Comparison of ENCODE assay signal across 8 mouse cellular contexts in the genomic region with DNA sequence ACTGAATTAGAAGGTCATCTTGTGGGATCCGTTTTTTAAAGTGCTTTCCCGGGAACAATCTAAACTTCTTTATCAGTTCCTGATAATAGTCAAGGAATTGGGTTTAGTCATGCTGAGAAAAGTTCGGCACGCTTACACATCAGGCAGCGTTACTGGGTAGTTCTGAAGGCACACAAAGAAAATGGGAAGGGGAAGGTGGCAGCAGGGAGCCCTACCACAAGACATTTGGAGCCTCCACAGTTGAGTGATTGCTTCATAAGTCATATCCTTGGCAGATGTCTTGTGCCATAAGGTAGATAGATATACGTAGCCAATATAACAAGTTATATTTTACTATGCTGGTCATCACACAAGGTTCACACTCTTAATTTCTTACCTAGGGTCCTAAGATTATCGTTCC. TPM values are rescaled to one million over a fixed set of nuclear protein-coding genes. Genes with fewer than 3 reads are reported as not detected.
A peak's percentile ranks its signal among the peaks of the same experiment; 100 is the strongest.
DNase-seq lines count a peak whose midpoint lies in the region; ATAC-seq and TF ChIP-seq lines count a peak whose summit lies in the region.

No protein-coding gene starts in this region.

- H3K4me1 ChIP-seq in embryonic facial prominence, embryonic 15.5 days, result 0 out of 2 replicates have a peak, but pooled peaks cover 5% of the 10 kb centered on the region
- H3K4me1 ChIP-seq in limb, embryonic 10.5 days, result peaks cover 13% of the 10 kb centered on the region; the same call in 1 of the 2 replicates
- H3K4me1 ChIP-seq in midbrain, postnatal 0 days (ENCODE audit: insufficient read depth, low read length), result no peaks in the 10 kb centered on the region

- peaks cover 7% of the 10 kb centered on the region; the same call in 1 of the 2 replicates for H3K36me3 ChIP-seq in embryonic facial prominence, embryonic 15.5 days
- H3K36me3 ChIP-seq in limb, embryonic 10.5 days, result peaks cover 24% of the 10 kb centered on the region
- no peaks in the 10 kb centered on the region for H3K36me3 ChIP-seq in midbrain, postnatal 0 days (ENCODE audit: insufficient read depth, low read length)

- H3K4me3 ChIP-seq in embryonic facial prominence, embryonic 15.5 days (replicated peaks), result peak overlapping the region; percentile 68
- H3K4me3 ChIP-seq in limb, embryonic 10.5 days, result peak overlapping the region; percentile 72
- H3K4me3 ChIP-seq in midbrain, postnatal 0 days (ENCODE audit: low read depth, low read length), result peak overlapping the region; percentile 53

- peak overlapping the region; percentile 61 for H3K4me2 ChIP-seq in embryonic facial prominence, embryonic 15.5 days (replicated peaks)
- peak overlapping the region; percentile 75 for H3K4me2 ChIP-seq in midbrain, postnatal 0 days (ENCODE audit: low read depth, low read length, poor library complexity, severe bottlenecking)

- H3K27ac ChIP-seq in embryonic facial prominence, embryonic 15.5 days (replicated peaks), result peak overlapping the region; percentile 99
- peak overlapping the region; percentile 94 for H3K27ac ChIP-seq in limb, embryonic 10.5 days
- peak overlapping the region; percentile 95 for H3K27ac ChIP-seq in midbrain, postnatal 0 days (ENCODE audit: low read depth, low read length)

- intact Hi-C loops in left cerebral cortex, postnatal 4 days (cut with DNase I), result loop anchor here (5.0 kb wide), 1 partner anchor 178 kb away; no protein-coding TSS in a partner anchor

- H3K27me3 ChIP-seq in embryonic facial prominence, embryonic 15.5 days, result no peaks in the 10 kb centered on the region
- no peaks in the 10 kb centered on the region for H3K27me3 ChIP-seq in limb, embryonic 10.5 days (ENCODE audit: low read depth, poor library complexity, severe bottlenecking)
- H3K27me3 ChIP-seq in midbrain, postnatal 0 days (ENCODE audit: insufficient read depth, low read length), result no peaks in the 10 kb centered on the region

- peak; percentile 11 for DNase-seq in left cerebral cortex, postnatal 4 days
- DNase-seq in left cerebral cortex, adult 9 months (ENCODE audit: low spot score in 2 of 2), result no peak
- no peak for DNase-seq in limb, embryonic 10.5 days (ENCODE audit: low spot score)
- DNase-seq in midbrain, postnatal 0 days (ENCODE audit: low spot score), result peak; percentile 33
- no peak for DNase-seq in adrenal gland, postnatal 4 days (ENCODE audit: low spot score in 2 of 2)
- DNase-seq in urinary bladder, postnatal 36 days (ENCODE audit: low spot score in 2 of 2), result no peak
- DNase-seq in adrenal gland, adult 2 months, result no peak

- peak overlapping the region; percentile 69 for H3K9ac ChIP-seq in embryonic facial prominence, embryonic 15.5 days
- H3K9ac ChIP-seq in midbrain, postnatal 0 days (replicated peaks; ENCODE audit: low read length, poor library complexity, severe bottlenecking), result peak overlapping the region; percentile 72

- H3K9me3 ChIP-seq in embryonic facial prominence, embryonic 15.5 days (replicated peaks), result no peaks in the 10 kb centered on the region
- no peaks in the 10 kb centered on the region for H3K9me3 ChIP-seq in limb, embryonic 10.5 days (replicated peaks)
- no peaks in the 10 kb centered on the region for H3K9me3 ChIP-seq in midbrain, postnatal 0 days (ENCODE audit: low read length)

- TF ChIP-seq CTCF in midbrain, postnatal 0 days (IDR thresholded peaks at IDR 0.05), result no peak

- no peak for ATAC-seq in embryonic facial prominence, embryonic 15.5 days (ENCODE audit: insufficient number of reproducible peaks, low FRiP score, low TSS enrichment, low read depth)
- ATAC-seq in midbrain, postnatal 0 days (ENCODE audit: low FRiP score), result no peak; the same call in 1 of the 2 replicates

- 24% methylated on average over 7 of the region's 7 CpGs for WGBS in embryonic facial prominence, embryonic 15.5 days
- 29% methylated on average over 7 of the region's 7 CpGs for WGBS in limb, embryonic 10.5 days
- WGBS in midbrain, postnatal 0 days, result 19% methylated on average over 7 of the region's 7 CpGs

RNA-seq across cellular contexts. Expression of a gene that starts 0.8 kb away (rescaled TPM):
- total RNA-seq in left cerebral cortex, postnatal 4 days (2021), result 1 to 10 TPM; 1.9 to 2.2 TPM
- 24.6 and 27.2 TPM in 2 replicates for polyA plus RNA-seq in embryonic facial prominence, embryonic 15.5 days (2015; fragmentation: Nextera tagmentation; extraction: Ambion mirVana)
- 45.1 and 46.0 TPM in 2 replicates for polyA plus RNA-seq in limb, embryonic 10.5 days (2016; fragmentation: Nextera tagmentation; extraction: Ambion mirVana)
- total RNA-seq in midbrain, postnatal 0 days (2014; rRNA removed), result 1.4 and 2.2 TPM in 2 replicates
- 2.2 and 3.5 TPM in 2 replicates for polyA plus RNA-seq in midbrain, postnatal 0 days (2015; fragmentation: Nextera tagmentation; extraction: Ambion mirVana)
- 1 to 10 TPM; 7.6 to 7.8 TPM for total RNA-seq in adrenal gland, postnatal 4 days (2021)
- total RNA-seq in adrenal gland, adult 2 months (2021), result 1 to 10 TPM in 1 of 2 experiments, under 1 TPM in 1; 0.35 to 1.1 TPM
- polyA plus RNA-seq in adrenal gland, adult 2 months (2012; rRNA removed), result not detected in 2 replicates

Comparison
In these comparisons a context has a peak if more than half of its experiments do, and no peak if none do; other contexts are left out.
1. DNase-seq: peak in left cerebral cortex, postnatal 4 days (single experiment) and midbrain, postnatal 0 days (single experiment); none in left cerebral cortex, adult 9 months (0 of 2), limb, embryonic 10.5 days (single experiment), adrenal gland, postnatal 4 days (0 of 2), urinary bladder, postnatal 36 days (0 of 2) and adrenal gland, adult 2 months (single experiment).
2. Peak in every context shown above with its lines, with median percentiles within 50 percentile points of each other: H3K27ac ChIP-seq and H3K4me3 ChIP-seq.